Mouse (Mus musculus) cerebral cortex, adult 2 months (tissue): ENCODE measurements around the gene Lrrc3c.

Experiments
- WGBS: fragments of 180-500 bp; shearing (Covaris S2); methylation state at CpG from one replicate; pipeline ENCODE4 v1.1.7; 2018; 5-methylcytosine and 5-hydroxymethylcytosine counted together

Gene Lrrc3c

GRCm38 (mm10) chr11:98586087-98586891 is 11.8 kb upstream of the Lrrc3c start:
- WGBS = 1% methylated on average over 22 of the region's 22 CpGs

GRCm38 (mm10) chr11:98586892-98587563 is 11.1 kb upstream of the Lrrc3c start, which contains the start of gene Ormdl3:
TSS of gene Ormdl3 (minus strand) at chr11:98587368.
- WGBS = 1% methylated on average over 49 of the region's 49 CpGs

GRCm38 (mm10) chr11:98587684-98588546 is 10.2 kb upstream of the Lrrc3c start:
- WGBS = 7% methylated on average over 20 of the region's 20 CpGs

- 56% methylated on average over 6 of the region's 6 CpGs for WGBS
Measured at GRCm38 (mm10) chr11:98588833-98589281, 9.2 kb upstream of the Lrrc3c start.

- WGBS = 80% methylated on average over 8 of the region's 8 CpGs
Measured at GRCm38 (mm10) chr11:98589306-98589705, 8.8 kb upstream of the Lrrc3c start.

- WGBS = 66% methylated on average over 19 of the region's 19 CpGs
Measured at GRCm38 (mm10) chr11:98590548-98591445, 7.3 kb upstream of the Lrrc3c start.

- WGBS = 78% methylated on average over 6 of the region's 6 CpGs
Measured at GRCm38 (mm10) chr11:98595021-98595420, 3.1 kb upstream of the Lrrc3c start.

GRCm38 (mm10) chr11:98595473-98595872 is 2.6 kb upstream of the Lrrc3c start:
- 83% methylated on average over 10 of the region's 10 CpGs for WGBS

- WGBS = 79% methylated on average over 3 of the region's 3 CpGs
Measured at GRCm38 (mm10) chr11:98595955-98596354, 2.1 kb upstream of the Lrrc3c start.

GRCm38 (mm10) chr11:98597363-98597762 is 728 bp upstream of the Lrrc3c start:
- WGBS = 29% methylated on average over 6 of the region's 6 CpGs

GRCm38 (mm10) chr11:98598851-98599290 is 780 bp downstream of the Lrrc3c start:
- WGBS = 27% methylated on average over 18 of the region's 18 CpGs

GRCm38 (mm10) chr11:98599291-98599690 is 1.2 kb downstream of the Lrrc3c start:
- WGBS = 33% methylated on average over 18 of the region's 18 CpGs

- 6% methylated on average over 20 of the region's 20 CpGs for WGBS
Measured at GRCm38 (mm10) chr11:98602090-98602690, 4.1 kb downstream of the Lrrc3c start.

- WGBS = 88% methylated on average over 2 of the region's 2 CpGs
Measured at GRCm38 (mm10) chr11:98603953-98604352, 5.9 kb downstream of the Lrrc3c start.

- 80% methylated on average over 6 of the region's 6 CpGs for WGBS
Measured at GRCm38 (mm10) chr11:98604911-98605310, 6.8 kb downstream of the Lrrc3c start.

GRCm38 (mm10) chr11:98606763-98607162 is 8.7 kb downstream of the Lrrc3c start:
- WGBS = 3% methylated on average over 3 of the region's 3 CpGs

GRCm38 (mm10) chr11:98620791-98621190 is 22.7 kb downstream of the Lrrc3c start:
- 93% methylated on average over 13 of the region's 13 CpGs for WGBS

GRCm38 (mm10) chr11:98623981-98624380 is 25.9 kb downstream of the Lrrc3c start:
- WGBS = 84% methylated on average over 6 of the region's 6 CpGs

GRCm38 (mm10) chr11:98624381-98624780 is 26.3 kb downstream of the Lrrc3c start:
- 64% methylated on average over 2 of the region's 2 CpGs for WGBS
